Mouse (Mus musculus) E14TG2a.4 (cell line): ENCODE measurements around the gene Mrpl47.

Experiments
- CTCF ChIP-seq: conservative IDR thresholded peaks from 2 replicates; pipeline ENCODE4 v1.5.1; 2014; ENCODE audit warnings: low read length
- NANOG ChIP-seq: IDR thresholded peaks from 2 replicates; pipeline ENCODE4 v1.6.1; 2014; ENCODE audit warnings: borderline replicate concordance, low read length, mixed read lengths

DNA sequence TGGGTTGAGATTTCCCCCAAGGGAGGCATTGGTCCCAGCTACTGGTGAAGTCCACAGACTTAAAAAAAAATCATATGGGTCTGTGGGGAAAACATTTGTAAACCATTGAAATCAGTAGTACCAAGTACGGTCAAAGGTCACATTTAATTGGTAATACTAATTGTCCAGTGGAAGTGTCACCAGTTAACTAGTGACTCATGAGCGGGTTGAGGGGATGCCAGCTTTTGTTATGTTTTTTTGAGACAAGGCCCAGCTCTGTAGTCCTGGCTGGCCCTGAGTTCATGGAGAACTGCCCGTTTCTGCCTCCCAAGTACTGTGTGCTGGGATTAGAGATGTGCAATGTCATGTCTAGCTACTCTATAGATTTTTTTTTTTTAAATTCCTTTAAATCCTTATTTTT lies 23.7 kb downstream of the Mrpl47 start:
- no peak for TF ChIP-seq CTCF
- TF ChIP-seq NANOG: no peak
